Mouse (Mus musculus) lung, postnatal 0 days (tissue): ENCODE results near the gene B230307C23Rik.
"Not testable (repeated sequence)": the region's sequence is repeated elsewhere in the genome, so short reads cannot be mapped to it uniquely, and the experiment has no call there.

Source experiments
- CTCF ChIP-seq: IDR thresholded peaks from 2 replicates; pipeline ENCODE4 v1.5.1; 2016; ENCODE audit warnings: antibody characterized with exemption, mild to moderate bottlenecking
- EP300 ChIP-seq: IDR thresholded peaks from 2 replicates; pipeline ENCODE4 v1.6.1; 2016; ENCODE audit warnings: antibody characterized with exemption, mild to moderate bottlenecking, control low read depth

DNA sequence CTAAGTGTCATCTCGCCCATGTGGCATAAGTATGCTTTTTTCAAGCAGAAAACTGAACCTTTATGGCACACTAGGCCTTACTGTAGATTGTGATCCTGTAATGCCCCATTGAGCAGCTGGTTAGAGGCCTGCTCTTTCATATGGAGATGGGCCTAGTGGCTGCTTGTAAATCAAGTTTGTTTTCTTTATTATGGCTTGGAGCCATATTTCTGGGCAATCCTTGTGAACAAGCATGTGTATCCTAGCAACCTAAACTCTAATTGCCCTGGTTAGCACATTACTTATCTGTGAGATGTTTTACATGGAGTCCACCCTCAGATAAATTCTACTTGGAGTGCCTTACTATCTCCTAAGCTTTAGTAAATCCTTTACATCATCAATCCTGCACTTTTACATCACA lies 84.0 kb downstream of the B230307C23Rik start:
- TF ChIP-seq CTCF, EP300: not testable (repeated sequence)
